Mouse (Mus musculus) embryonic facial prominence, embryonic 12.5 days (tissue): ENCODE results near the gene Diras1. TPM values are rescaled to one million over a fixed set of nuclear protein-coding genes. Genes with fewer than 3 reads are reported as not detected.
"Not testable (repeated sequence)": the region's sequence is repeated elsewhere in the genome, so short reads cannot be mapped to it uniquely, and the experiment has no call there.

ENCODE experiments used
- ATAC-seq: fragments of 200-750 bp; cut with Nextera tagmentation; 2 replicates; pipeline ENCODE4 v1.8.0; 2017; ENCODE audit not compliant: insufficient number of reproducible peaks, insufficient read depth, low FRiP score, low TSS enrichment
- H3K27ac ChIP-seq: fragments of 300-500 bp; sonication (generic); 2 replicates; pipeline ENCODE4 v1.5.1; 2016; ENCODE audit warnings: mild to moderate bottlenecking
- H3K27me3 ChIP-seq: fragments of 300-500 bp; sonication (generic); 2 replicates; pipeline ENCODE4 v1.6.1; 2016; ENCODE audit warnings: mild to moderate bottlenecking, moderate library complexity
- H3K36me3 ChIP-seq: fragments of 300-500 bp; sonication (generic); 2 replicates; pipeline ENCODE4 v1.6.1; 2016; ENCODE audit warnings: mild to moderate bottlenecking
- H3K4me1 ChIP-seq: fragments of 300-500 bp; sonication (generic); 2 replicates; pipeline ENCODE4 v1.6.1; 2016
- H3K4me2 ChIP-seq: fragments of 300-500 bp; sonication (generic); replicated peaks from 2 replicates; pipeline ENCODE4 v1.6.1; 2016; ENCODE audit warnings: mild to moderate bottlenecking, moderate library complexity
- H3K4me3 ChIP-seq: fragments of 300-500 bp; sonication (generic); 2 replicates; pipeline ENCODE4 v1.5.1; 2016; ENCODE audit warnings: mild to moderate bottlenecking
- H3K9ac ChIP-seq: fragments of 300-500 bp; sonication (generic); 2 replicates; pipeline ENCODE4 v1.6.1; 2016; ENCODE audit warnings: mild to moderate bottlenecking, moderate library complexity
- H3K9me3 ChIP-seq: fragments of 300-500 bp; sonication (generic); 2 replicates; pipeline ENCODE4 v1.6.1; 2016; ENCODE audit warnings: mild to moderate bottlenecking, moderate library complexity
- WGBS: fragments of 180-500 bp; shearing (Covaris S2); methylation state at CpG from one replicate; pipeline ENCODE4 v1.1.7; 2016; 5-methylcytosine and 5-hydroxymethylcytosine counted together
- polyA plus RNA-seq: library from polyadenylated mRNA; unstranded; fragments of >200 nt; fragmentation: Nextera tagmentation; extraction: Ambion mirVana; gene quantifications from 2 replicates; pipeline ENCODE4 v1.2.1, GENCODE M21; 2016

Diras1 gene
- polyA plus RNA-seq, 1 experiment from 2014 or later, result 1.9 TPM

DNA sequence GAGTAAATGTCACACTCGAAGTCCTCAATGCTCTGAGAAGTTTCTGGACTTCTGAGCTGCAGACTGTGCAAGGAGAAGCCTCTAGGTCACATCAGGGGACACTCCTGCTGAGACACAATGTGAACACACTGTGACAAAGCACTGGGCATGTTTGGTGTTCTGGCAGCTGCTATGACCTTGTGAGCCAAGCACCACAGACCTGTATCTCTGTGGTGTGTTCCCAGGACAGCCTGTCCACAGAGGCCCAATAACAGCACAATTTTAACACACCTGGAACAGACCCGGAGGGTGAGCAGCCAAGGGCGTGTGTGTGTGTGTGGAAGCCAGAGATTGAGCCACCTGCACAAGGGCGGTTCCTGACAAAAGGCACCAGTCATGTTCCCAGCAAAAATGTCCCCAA is 30.8 kb downstream of the Diras1 start:
- Histone ChIP-seq H3K36me3 (no peaks in the 10 kb centered on the region), H3K4me3 (no peak overlapping the region), H3K9ac (no peak overlapping the region), H3K27me3 (peaks cover 16% of the 10 kb centered on the region), H3K27ac (no peak overlapping the region), H3K4me1 (peaks cover 5% of the 10 kb centered on the region; the same call in 1 of the 2 replicates), H3K9me3 (no peaks in the 10 kb centered on the region), H3K4me2 (no peak overlapping the region)
- no peak for ATAC-seq
- WGBS, result 54% methylated on average over 4 of the region's 4 CpGs

DNA sequence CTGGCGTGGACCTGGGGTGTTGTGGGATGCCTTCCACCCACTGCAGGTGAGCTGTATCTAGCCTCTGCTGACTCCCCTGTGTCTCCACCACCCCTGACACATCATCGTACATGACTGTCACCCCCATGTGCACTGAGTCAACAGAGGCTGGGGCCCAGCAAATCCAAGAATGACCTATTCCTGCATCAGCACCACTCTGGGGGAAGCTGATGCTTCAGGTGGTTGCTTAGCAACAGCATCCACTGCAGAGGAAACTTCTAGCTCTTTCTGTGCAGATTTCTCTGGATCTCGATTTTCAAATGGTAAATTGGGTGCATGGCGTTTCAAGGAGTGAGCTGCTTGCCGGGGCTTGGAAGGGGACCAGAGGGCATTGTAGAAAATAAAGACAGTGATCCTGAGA is 32.2 kb downstream of the Diras1 start:
- WGBS, result 62% methylated on average over 5 of the region's 5 CpGs
- Histone ChIP-seq H3K9me3 (no peaks in the 10 kb centered on the region), H3K27me3 (peaks cover 12% of the 10 kb centered on the region), H3K36me3 (no peaks in the 10 kb centered on the region), H3K27ac (no peak overlapping the region), H3K4me3 (no peak overlapping the region), H3K4me1 (peaks cover 3% of the 10 kb centered on the region; the same call in 1 of the 2 replicates), H3K9ac (no peak overlapping the region), H3K4me2 (no peak overlapping the region)
- no peak for ATAC-seq

DNA sequence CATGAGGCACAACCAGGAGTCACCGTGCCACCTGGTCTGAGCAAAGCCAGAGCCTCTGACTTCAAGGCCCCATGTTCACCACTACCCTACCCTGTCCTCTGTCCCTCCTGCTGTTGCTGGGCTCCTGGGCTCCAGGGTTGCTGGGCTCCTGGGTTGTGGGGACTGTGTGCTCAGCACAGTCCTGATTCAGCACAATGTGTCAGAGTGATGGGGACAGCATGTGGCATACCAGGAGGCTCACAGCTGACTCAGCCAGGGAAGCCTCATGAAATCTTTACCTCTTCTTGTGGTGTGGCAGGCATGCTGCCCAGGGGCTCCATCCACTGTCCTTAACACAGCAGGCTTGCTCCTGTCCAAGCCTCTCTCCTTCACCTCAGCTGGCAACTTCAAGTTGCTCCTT is 33.5 kb downstream of the Diras1 start:
- Histone ChIP-seq H3K27me3 (peaks cover 9% of the 10 kb centered on the region), H3K4me1 (peaks cover 10% of the 10 kb centered on the region), H3K9me3 (no peaks in the 10 kb centered on the region), H3K4me3 (no peak overlapping the region), H3K27ac (no peak overlapping the region), H3K4me2 (no peak overlapping the region), H3K36me3 (no peaks in the 10 kb centered on the region), H3K9ac (0 out of 2 replicates have a peak overlapping the region, but pooled peaks have one; percentile 4)
- 79% methylated on average over 1 of the region's 1 CpGs for WGBS
- no peak for ATAC-seq

DNA sequence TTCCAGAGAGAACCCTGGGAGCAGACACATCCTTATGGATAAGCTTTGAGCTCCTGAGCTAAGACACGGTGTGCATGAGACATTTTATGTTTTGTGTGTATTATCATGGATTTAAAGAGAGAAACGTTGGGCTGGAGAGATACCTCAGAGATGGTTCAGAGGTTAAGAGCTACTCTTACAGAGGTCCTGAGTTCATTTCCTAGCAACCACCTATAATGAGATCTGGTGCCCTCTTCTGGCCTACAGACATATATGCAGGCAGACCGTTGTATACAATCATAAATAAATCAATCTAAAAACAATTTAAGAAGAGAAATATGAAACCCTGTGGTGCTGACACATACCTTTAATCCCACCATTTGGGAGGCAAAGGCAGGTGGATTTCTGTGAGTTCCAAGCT is 34.5 kb downstream of the Diras1 start:
- Histone ChIP-seq H3K4me2 (no peak overlapping the region), H3K4me1 (peaks cover 10% of the 10 kb centered on the region), H3K4me3 (no peak overlapping the region), H3K27ac (no peak overlapping the region), H3K36me3 (no peaks in the 10 kb centered on the region), H3K9me3 (no peaks in the 10 kb centered on the region), H3K27me3 (peaks cover 17% of the 10 kb centered on the region), H3K9ac (no peak overlapping the region)
- ATAC-seq, result no peak
- 11% methylated on average over 3 of the region's 3 CpGs for WGBS

DNA sequence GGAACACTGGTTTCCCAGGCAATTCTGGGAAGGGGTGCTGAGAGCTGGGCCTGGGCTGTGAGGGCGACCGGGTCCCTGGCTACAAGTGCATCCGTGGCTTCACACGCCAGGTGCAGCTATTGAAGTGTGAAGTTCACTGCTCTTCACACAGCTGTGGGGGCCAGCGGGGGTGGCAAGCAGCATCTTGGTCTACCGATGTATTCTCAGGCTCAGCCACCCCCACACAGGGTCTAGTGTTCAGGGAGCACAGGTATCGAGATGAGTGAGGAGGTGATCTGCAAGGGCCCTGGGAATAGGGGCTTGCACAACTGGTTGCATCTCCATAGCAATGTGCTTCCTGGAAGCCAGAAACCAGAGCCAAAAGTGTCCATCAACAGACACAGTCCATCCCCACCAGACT is 35.1 kb downstream of the Diras1 start:
- H3K9ac ChIP-seq, result no peak overlapping the region
- H3K4me1 ChIP-seq, result peaks cover 15% of the 10 kb centered on the region
- H3K4me2 ChIP-seq, result no peak overlapping the region
- 76% methylated on average over 7 of the region's 7 CpGs for WGBS
- no peaks in the 10 kb centered on the region for H3K36me3 ChIP-seq
- ATAC-seq, result no peak
- H3K27me3 ChIP-seq, result peaks cover 23% of the 10 kb centered on the region
- H3K4me3 ChIP-seq, result no peak overlapping the region
- H3K27ac ChIP-seq, result no peak overlapping the region
- no peaks in the 10 kb centered on the region for H3K9me3 ChIP-seq

DNA sequence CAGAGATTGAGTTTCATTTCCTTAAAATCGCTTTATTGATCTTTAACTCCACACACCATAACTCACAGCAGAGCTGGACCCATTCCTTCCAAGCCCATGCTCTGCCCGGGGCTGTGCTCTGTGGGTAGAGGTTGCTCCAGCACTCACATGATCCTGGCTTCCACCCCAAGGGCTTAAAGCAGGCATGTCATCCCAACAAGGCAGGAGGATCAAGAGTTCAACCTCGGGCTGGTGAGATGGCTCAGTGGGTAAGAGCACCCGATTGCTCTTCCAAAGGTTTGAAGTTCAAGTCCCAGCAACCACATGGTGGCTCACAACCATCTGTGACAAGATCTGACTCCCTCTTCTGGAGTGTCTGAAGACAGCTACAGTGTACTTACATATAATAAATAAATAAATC is 35.6 kb downstream of the Diras1 start:
- H3K9me3 ChIP-seq, H3K4me2 ChIP-seq, H3K36me3 ChIP-seq, H3K27ac ChIP-seq, H3K9ac ChIP-seq, H3K4me3 ChIP-seq, ATAC-seq: not testable (repeated sequence)
- H3K4me1 ChIP-seq, result peaks cover 15% of the 10 kb centered on the region
- 58% methylated on average over 4 of the region's 4 CpGs for WGBS
- peaks cover 29% of the 10 kb centered on the region for H3K27me3 ChIP-seq

DNA sequence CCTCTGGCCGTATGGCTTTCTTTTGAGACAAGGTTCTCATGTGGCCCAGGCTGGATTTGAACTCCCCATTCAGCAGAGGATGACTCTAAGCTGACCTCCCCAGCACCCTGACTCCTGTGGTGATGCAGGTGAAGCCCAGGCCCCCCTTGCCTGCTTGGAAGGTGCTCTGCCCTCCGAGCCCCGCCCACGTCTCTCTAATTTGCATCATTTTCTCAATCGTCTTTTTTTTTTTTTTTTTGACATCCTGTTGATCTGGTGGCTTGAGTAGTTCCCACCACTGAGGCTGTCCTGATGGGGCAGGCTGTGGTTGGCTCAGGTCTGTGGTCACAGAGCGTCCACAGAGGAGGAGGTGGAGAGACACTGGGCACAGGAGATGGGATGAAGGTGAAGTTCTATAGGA is 36.0 kb downstream of the Diras1 start:
- WGBS, result 62% methylated on average over 6 of the region's 6 CpGs
- peaks cover 32% of the 10 kb centered on the region for H3K27me3 ChIP-seq
- no peak overlapping the region for H3K27ac ChIP-seq
- no peaks in the 10 kb centered on the region for H3K9me3 ChIP-seq
- H3K9ac ChIP-seq, result no peak overlapping the region
- no peaks in the 10 kb centered on the region for H3K36me3 ChIP-seq
- H3K4me2 ChIP-seq, result no peak overlapping the region
- H3K4me3 ChIP-seq, result no peak overlapping the region
- H3K4me1 ChIP-seq, result peaks cover 15% of the 10 kb centered on the region
- no peak for ATAC-seq

DNA sequence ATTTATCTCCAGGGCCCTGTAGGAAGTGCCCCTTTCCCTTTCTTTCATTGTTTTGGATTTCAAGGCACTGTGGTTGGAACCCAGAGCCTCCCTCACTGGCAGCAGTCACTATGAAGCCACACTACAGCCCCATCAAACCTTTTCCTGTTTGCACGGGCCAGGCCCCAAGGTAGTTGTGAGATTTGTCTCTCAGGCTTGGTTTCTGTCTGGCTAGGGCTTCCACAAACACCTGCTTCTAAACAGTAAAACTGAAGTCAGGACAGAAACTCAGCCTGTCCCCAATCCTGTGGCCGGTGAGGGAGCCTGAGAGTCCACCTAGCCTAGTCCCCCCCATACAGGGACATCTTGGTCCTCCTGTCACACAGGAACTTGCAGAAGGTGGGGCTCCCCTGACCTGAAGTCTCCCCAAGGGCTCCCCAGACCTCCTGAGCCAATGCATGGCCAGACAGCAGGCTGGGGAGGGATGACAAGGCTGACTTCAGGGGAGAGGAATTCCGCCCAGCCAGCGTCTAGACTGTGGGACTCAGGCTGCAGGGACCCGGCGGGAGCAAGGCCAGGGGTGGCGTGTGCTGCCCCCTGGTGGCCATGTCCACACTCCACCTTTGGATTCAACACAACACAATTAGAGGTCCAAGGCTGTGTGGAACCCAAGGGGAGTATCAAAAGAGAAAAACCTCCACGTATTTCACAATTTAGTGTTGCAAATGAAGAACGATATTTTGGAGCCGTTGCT is 37.6 kb downstream of the Diras1 start:
- H3K4me3 ChIP-seq, result no peak overlapping the region
- H3K27ac ChIP-seq, result 0 out of 2 replicates have a peak overlapping the region, but pooled peaks have one; percentile 32
- 10% methylated on average over 10 of the region's 10 CpGs for WGBS
- ATAC-seq, result peak; percentile 84
- H3K4me1 ChIP-seq, result peaks cover 15% of the 10 kb centered on the region
- no peak overlapping the region for H3K4me2 ChIP-seq
- no peaks in the 10 kb centered on the region for H3K9me3 ChIP-seq
- peaks cover 40% of the 10 kb centered on the region for H3K27me3 ChIP-seq
- H3K36me3 ChIP-seq, result no peaks in the 10 kb centered on the region
- no peak overlapping the region for H3K9ac ChIP-seq

DNA sequence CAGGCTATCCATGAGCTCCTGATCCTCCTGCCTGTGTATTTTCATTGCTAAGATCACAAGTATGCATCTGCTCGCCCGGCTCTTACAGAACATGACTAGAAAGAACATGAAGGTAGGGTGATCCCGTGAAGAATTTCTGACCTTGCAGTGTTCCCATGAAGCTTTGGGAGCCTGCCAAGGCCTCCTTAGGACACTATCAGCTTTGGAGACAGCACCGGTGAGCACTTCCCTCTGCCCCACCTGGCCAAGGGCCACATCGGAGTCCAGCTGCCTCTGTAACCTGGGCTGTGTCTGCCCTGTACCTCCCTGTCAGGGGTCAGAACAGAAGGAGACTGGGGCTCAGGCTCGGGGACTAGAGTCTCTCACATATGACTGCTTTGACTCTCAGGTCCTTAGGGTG is 38.7 kb downstream of the Diras1 start:
- Histone ChIP-seq H3K4me2 (no peak overlapping the region), H3K9ac (no peak overlapping the region), H3K27ac (no peak overlapping the region), H3K9me3 (no peaks in the 10 kb centered on the region), H3K36me3 (no peaks in the 10 kb centered on the region), H3K4me1 (peaks cover 15% of the 10 kb centered on the region), H3K27me3 (peaks cover 40% of the 10 kb centered on the region), H3K4me3 (no peak overlapping the region)
- WGBS, result 73% methylated on average over 6 of the region's 6 CpGs
- ATAC-seq, result no peak

DNA sequence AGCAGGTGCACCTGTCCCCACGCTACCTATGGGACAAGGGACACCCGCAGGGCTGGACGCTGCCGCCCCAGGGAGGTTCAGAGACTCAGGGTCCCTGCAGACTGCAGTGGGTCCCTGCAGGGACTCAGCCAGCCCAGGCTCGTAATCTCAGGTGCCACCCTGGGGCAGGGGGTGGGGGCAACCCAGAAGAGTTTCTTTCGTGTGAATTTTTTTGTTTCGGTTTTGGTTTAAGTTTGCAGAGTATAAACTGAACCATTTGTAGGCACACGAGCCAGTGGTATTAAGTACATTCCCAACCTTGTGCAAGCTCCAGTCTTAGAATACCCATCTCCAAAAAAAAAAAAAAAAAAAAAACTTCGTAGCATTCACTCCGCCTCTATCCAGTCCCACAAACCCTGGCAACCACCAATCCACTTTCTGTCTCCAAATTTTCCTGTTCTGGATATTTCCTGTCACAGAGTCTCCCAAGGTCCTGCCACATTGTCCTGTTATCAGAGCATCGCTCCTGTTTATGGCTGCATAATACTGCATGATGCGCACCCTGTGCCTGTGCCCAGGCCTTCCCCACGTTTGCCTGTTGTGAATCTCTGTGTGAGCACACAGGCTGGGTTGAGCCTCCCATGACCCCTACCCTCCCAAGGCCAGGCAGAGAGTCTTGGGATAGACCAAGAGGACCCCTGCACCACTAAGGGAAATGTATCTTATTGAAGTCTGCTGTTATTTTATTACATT is 39.3 kb downstream of the Diras1 start:
- Histone ChIP-seq H3K4me1 (peaks cover 15% of the 10 kb centered on the region), H3K27me3 (peaks cover 40% of the 10 kb centered on the region), H3K4me2 (peak overlapping the region; percentile 36), H3K27ac (no peak overlapping the region), H3K36me3 (no peaks in the 10 kb centered on the region), H3K9ac (peak overlapping the region; percentile 16; the same call in 1 of the 2 replicates), H3K9me3 (no peaks in the 10 kb centered on the region), H3K4me3 (peak overlapping the region; percentile 18)
- ATAC-seq, result no peak
- WGBS, result 30% methylated on average over 13 of the region's 13 CpGs

DNA sequence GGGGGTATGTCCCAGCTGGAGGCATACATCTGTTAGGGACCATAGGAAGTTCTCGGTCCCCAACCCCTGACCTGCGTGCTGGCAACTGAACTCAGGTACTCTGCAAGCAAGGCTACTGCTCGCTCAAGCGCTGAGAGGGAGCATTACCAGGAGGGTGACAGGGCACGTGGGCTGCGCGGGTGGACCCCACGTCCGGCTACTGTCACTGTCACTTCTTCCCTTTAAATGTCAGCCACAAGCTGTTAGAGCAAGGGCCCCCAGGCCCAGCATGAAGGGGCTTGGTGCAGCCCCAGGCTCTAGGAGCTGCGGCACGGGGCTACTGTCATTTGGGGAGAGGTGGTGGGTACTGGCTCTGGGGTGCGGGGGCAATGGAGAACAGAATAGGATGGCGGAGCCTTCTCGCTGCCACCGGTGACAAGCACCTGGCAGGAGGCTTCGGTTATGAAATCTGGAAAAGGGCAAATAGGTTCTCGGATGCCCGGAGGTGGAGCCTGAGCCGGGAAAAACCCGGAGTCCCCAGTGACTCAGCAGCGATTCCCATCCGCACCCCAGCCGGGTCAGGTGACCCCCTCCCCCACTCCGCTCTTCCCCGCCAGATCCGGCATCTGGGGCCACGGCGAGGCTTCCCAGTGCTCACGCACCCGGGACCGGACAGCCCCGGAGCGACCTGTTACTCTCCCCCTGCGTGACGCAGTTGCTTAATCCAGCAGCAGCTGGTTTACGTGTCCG is 40.1 kb downstream of the Diras1 start:
- Histone ChIP-seq H3K4me3 (peak overlapping the region; percentile 18), H3K36me3 (no peaks in the 10 kb centered on the region), H3K9me3 (no peaks in the 10 kb centered on the region), H3K9ac (0 out of 2 replicates have a peak overlapping the region, but pooled peaks have one; percentile 16), H3K4me2 (peak overlapping the region; percentile 36), H3K4me1 (peaks cover 15% of the 10 kb centered on the region), H3K27ac (no peak overlapping the region), H3K27me3 (peaks cover 40% of the 10 kb centered on the region)
- ATAC-seq, result no peak
- 7% methylated on average over 37 of the region's 37 CpGs for WGBS
